Mouse (Mus musculus) stomach, embryonic 16.5 days (tissue): ENCODE results near the gene Agap1. TPM values are rescaled to one million over a fixed set of nuclear protein-coding genes. Genes with fewer than 3 reads are reported as not detected.
A peak's percentile ranks its signal among the peaks of the same experiment; 100 is the strongest.

ENCODE experiments used
- ATAC-seq: fragments of 200-750 bp; cut with Nextera tagmentation; 2 replicates; pipeline ENCODE4 v1.8.0; 2017; ENCODE audit warnings: moderate number of reproducible peaks, moderate TSS enrichment; ENCODE audit not compliant: insufficient read depth, low FRiP score
- H3K27ac ChIP-seq: fragments of 300-500 bp; sonication (generic); 2 replicates; pipeline ENCODE4 v1.5.1; 2014; ENCODE audit warnings: low read length
- H3K27me3 ChIP-seq: fragments of 300-500 bp; sonication (generic); 2 replicates; pipeline ENCODE4 v1.6.1; 2014; ENCODE audit warnings: low read length, control low read depth, mixed read lengths; ENCODE audit not compliant: control insufficient read depth, insufficient read depth
- H3K36me3 ChIP-seq: fragments of 300-500 bp; sonication (generic); 2 replicates; pipeline ENCODE4 v1.6.1; 2014; ENCODE audit warnings: low read length; ENCODE audit not compliant: control insufficient read depth, insufficient read depth
- H3K4me1 ChIP-seq: fragments of 300-500 bp; sonication (generic); 2 replicates; pipeline ENCODE4 v1.6.1; 2014; ENCODE audit warnings: low read length, control low read depth, mixed read lengths; ENCODE audit not compliant: control insufficient read depth, insufficient read depth
- H3K4me2 ChIP-seq: fragments of 300-500 bp; sonication (generic); 2 replicates; pipeline ENCODE4 v1.6.1; 2014; ENCODE audit warnings: low read depth, low read length, mixed read lengths
- H3K4me3 ChIP-seq: fragments of 300-500 bp; sonication (generic); replicated peaks from 2 replicates; pipeline ENCODE4 v1.5.1; 2014; ENCODE audit warnings: mild to moderate bottlenecking, low read length
- H3K9ac ChIP-seq: fragments of 300-500 bp; sonication (generic); 2 replicates; pipeline ENCODE4 v1.6.1; 2014; ENCODE audit warnings: low read length
- H3K9me3 ChIP-seq: fragments of 300-500 bp; sonication (generic); replicated peaks from 2 replicates; pipeline ENCODE4 v1.6.1; 2016; ENCODE audit warnings: low read length, control low read depth; ENCODE audit not compliant: control insufficient read depth
- WGBS: fragments of 180-500 bp; shearing (Covaris S2); extraction: QIAGEN DNeasy Blood & Tissue Kit; methylation state at CpG from one replicate; pipeline ENCODE4 v1.1.7; 2014; 5-methylcytosine and 5-hydroxymethylcytosine counted together
- polyA plus RNA-seq: library from polyadenylated mRNA; unstranded; fragments of >200 nt; fragmentation: Nextera tagmentation; extraction: Ambion mirVana; gene quantifications from 2 replicates; pipeline ENCODE4 v1.2.1, GENCODE M21; 2015

The Agap1 gene
- polyA plus RNA-seq, 1 experiment from 2014 or later: 5.8 TPM

- Histone ChIP-seq H3K4me1 (peaks cover 49% of the 10 kb centered on the region), H3K4me2 (no peak overlapping the region), H3K36me3 (no peaks in the 10 kb centered on the region), H3K27ac (no peak overlapping the region), H3K9me3 (no peaks in the 10 kb centered on the region), H3K9ac (no peak overlapping the region), H3K27me3 (no peaks in the 10 kb centered on the region), H3K4me3 (no peak overlapping the region)
- ATAC-seq: 0 out of 2 replicates have a peak, but pooled peaks have one; percentile 3
- 41% methylated on average over 3 of the region's 3 CpGs for WGBS
Measured at GRCm38 (mm10) chr1:89468141-89468540, 13.5 kb downstream of the Agap1 start.

- H3K36me3 ChIP-seq: no peaks in the 10 kb centered on the region
- WGBS: 66% methylated on average over 4 of the region's 4 CpGs
- H3K4me3 ChIP-seq: no peak overlapping the region
- H3K9me3 ChIP-seq: no peaks in the 10 kb centered on the region
- no peak overlapping the region for H3K4me2 ChIP-seq
- H3K4me1 ChIP-seq: peaks cover 58% of the 10 kb centered on the region
- ATAC-seq: no peak
- H3K27me3 ChIP-seq: no peaks in the 10 kb centered on the region
- H3K27ac ChIP-seq: no peak overlapping the region
- no peak overlapping the region for H3K9ac ChIP-seq
Measured at GRCm38 (mm10) chr1:89471430-89471829, 16.8 kb downstream of the Agap1 start.

GRCm38 (mm10) chr1:89471891-89472290, 17.3 kb downstream of the Agap1 start:
- H3K27me3 ChIP-seq: no peaks in the 10 kb centered on the region
- no peaks in the 10 kb centered on the region for H3K9me3 ChIP-seq
- no peak overlapping the region for H3K4me3 ChIP-seq
- no peak overlapping the region for H3K9ac ChIP-seq
- H3K4me2 ChIP-seq: no peak overlapping the region
- WGBS: 81% methylated on average over 9 of the region's 9 CpGs
- ATAC-seq: no peak
- no peak overlapping the region for H3K27ac ChIP-seq
- H3K4me1 ChIP-seq: peaks cover 54% of the 10 kb centered on the region
- H3K36me3 ChIP-seq: no peaks in the 10 kb centered on the region

GRCm38 (mm10) chr1:89473946-89474345, 19.3 kb downstream of the Agap1 start:
- no peak for ATAC-seq
- Histone ChIP-seq H3K9ac (no peak overlapping the region), H3K4me1 (peaks cover 39% of the 10 kb centered on the region), H3K9me3 (no peaks in the 10 kb centered on the region), H3K36me3 (no peaks in the 10 kb centered on the region), H3K4me3 (no peak overlapping the region), H3K4me2 (no peak overlapping the region), H3K27ac (no peak overlapping the region), H3K27me3 (no peaks in the 10 kb centered on the region)
- 63% methylated on average over 5 of the region's 5 CpGs for WGBS

GRCm38 (mm10) chr1:89474853-89475252, 20.2 kb downstream of the Agap1 start:
- Histone ChIP-seq H3K27ac (peak overlapping the region; percentile 21; the same call in 1 of the 2 replicates), H3K36me3 (no peaks in the 10 kb centered on the region), H3K4me3 (no peak overlapping the region), H3K4me2 (no peak overlapping the region), H3K27me3 (no peaks in the 10 kb centered on the region), H3K9ac (no peak overlapping the region), H3K4me1 (peaks cover 39% of the 10 kb centered on the region), H3K9me3 (no peaks in the 10 kb centered on the region)
- WGBS: 66% methylated on average over 9 of the region's 9 CpGs
- ATAC-seq: no peak

- H3K27ac ChIP-seq: no peak overlapping the region
- no peak overlapping the region for H3K9ac ChIP-seq
- H3K36me3 ChIP-seq: no peaks in the 10 kb centered on the region
- no peaks in the 10 kb centered on the region for H3K27me3 ChIP-seq
- peak; percentile 18; the same call in 1 of the 2 replicates for ATAC-seq
- H3K4me1 ChIP-seq: peaks cover 38% of the 10 kb centered on the region
- H3K4me3 ChIP-seq: no peak overlapping the region
- 71% methylated on average over 5 of the region's 5 CpGs for WGBS
- no peak overlapping the region for H3K4me2 ChIP-seq
- H3K9me3 ChIP-seq: no peaks in the 10 kb centered on the region
Measured at GRCm38 (mm10) chr1:89477033-89477432, 22.4 kb downstream of the Agap1 start.

GRCm38 (mm10) chr1:89478571-89479460, 24.2 kb downstream of the Agap1 start:
- 77% methylated on average over 4 of the region's 4 CpGs for WGBS
- Histone ChIP-seq H3K36me3 (no peaks in the 10 kb centered on the region), H3K27me3 (no peaks in the 10 kb centered on the region), H3K9ac (no peak overlapping the region), H3K4me1 (peaks cover 28% of the 10 kb centered on the region), H3K4me2 (no peak overlapping the region), H3K4me3 (no peak overlapping the region), H3K27ac (no peak overlapping the region), H3K9me3 (no peaks in the 10 kb centered on the region)
- no peak for ATAC-seq

GRCm38 (mm10) chr1:89481154-89481553, 26.5 kb downstream of the Agap1 start:
- Histone ChIP-seq H3K27ac (no peak overlapping the region), H3K4me2 (no peak overlapping the region), H3K36me3 (no peaks in the 10 kb centered on the region), H3K9me3 (no peaks in the 10 kb centered on the region), H3K9ac (no peak overlapping the region), H3K4me1 (peaks cover 9% of the 10 kb centered on the region), H3K27me3 (no peaks in the 10 kb centered on the region), H3K4me3 (no peak overlapping the region)
- 78% methylated on average over 9 of the region's 9 CpGs for WGBS
- ATAC-seq: peak; percentile 41; the same call in 1 of the 2 replicates

GRCm38 (mm10) chr1:89482812-89483211, 28.2 kb downstream of the Agap1 start:
- Histone ChIP-seq H3K9me3 (no peaks in the 10 kb centered on the region), H3K4me3 (no peak overlapping the region), H3K36me3 (no peaks in the 10 kb centered on the region), H3K27me3 (no peaks in the 10 kb centered on the region), H3K4me1 (peaks cover 9% of the 10 kb centered on the region), H3K27ac (no peak overlapping the region), H3K4me2 (no peak overlapping the region), H3K9ac (no peak overlapping the region)
- no peak for ATAC-seq
- 49% methylated on average over 5 of the region's 5 CpGs for WGBS
